Mouse (Mus musculus) adipocyte (in vitro differentiated cells): Measurements from ENCODE around the gene Bag6.

Source experiments
- DNase-seq: peaks from one replicate; pipeline ENCODE4 v3.0.0-alpha.2; 2016; ENCODE audit warnings: low spot score

Gene Bag6

DNA sequence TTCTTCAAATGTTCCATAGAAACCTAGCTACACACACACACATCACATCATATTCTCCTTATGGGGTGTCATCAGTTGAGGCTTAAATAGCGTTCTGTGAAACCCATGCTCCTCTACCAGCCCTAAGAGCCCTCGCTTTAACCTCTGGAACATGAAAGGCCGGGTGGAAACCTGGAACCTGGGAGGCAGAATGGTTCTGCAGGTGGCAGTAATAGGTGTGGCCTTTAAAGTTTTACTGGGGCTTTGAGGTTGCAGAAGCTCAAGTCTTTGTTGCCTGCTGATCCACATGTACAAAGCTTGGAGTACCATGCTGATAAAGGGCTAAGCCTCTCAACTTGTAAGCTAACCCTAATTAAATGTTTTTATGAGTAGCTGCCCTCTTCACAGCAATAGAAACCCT, 12.4 kb downstream of the Bag6 start:
- DNase-seq: no peak

DNA sequence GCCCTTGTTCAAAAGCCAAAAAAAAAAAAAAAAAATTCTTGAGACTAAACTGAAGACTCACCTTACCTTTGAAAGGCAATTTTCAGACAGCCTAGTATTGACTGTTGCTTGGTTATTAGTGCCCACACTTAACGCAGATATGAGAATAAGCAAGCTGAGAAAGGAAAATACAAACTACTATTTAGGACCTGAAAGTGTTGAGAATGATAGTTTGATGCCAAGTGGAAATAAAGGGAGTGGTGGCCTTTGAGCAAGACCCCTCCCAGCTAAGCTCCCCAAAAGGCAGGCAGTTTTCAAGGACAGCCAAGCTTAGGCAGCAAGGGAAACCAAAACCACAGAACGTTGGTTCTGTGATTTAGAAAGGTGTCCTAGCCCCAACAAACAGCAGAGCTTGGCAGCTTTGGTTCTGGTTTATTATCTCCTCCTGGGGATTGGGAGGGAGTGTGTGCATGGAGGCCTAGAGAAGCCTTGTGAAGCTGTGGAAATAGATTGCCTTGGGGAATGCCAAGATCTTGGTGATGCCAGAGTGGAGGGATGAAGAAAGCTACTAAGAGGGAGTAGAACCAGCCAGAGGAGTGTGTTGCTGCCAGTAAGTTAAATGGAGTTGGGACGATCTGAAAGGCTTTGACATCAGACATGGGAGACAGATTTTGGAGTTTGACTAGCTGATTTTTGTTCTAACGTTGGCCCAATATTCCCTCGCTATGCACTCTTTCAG, 13.1 kb downstream of the Bag6 start:
- peak; percentile 81 for DNase-seq

GRCm38 (mm10) chr17:35152121-35152520, 17.1 kb downstream of the Bag6 start:
- DNase-seq: no peak

DNA sequence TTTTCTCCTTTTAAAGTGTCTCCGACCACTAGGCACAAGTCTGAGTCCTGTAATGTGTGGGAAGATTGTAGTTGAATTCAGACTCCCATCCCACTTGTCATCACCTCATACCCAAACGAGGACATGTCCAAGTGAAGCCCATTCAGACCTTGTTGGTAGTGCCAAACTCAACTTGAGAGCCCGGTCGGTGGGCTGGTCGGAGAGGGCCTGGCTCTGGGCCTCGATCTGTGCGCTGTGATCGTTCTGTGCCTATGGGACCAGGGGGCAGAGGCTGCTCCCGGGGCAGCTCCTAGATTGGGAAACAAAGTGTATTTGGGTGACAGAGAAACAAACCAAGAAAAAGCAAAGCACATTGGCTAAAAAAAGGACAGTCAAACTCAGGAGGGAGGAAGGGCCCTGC, 18.1 kb downstream of the Bag6 start:
- no peak for DNase-seq

DNA sequence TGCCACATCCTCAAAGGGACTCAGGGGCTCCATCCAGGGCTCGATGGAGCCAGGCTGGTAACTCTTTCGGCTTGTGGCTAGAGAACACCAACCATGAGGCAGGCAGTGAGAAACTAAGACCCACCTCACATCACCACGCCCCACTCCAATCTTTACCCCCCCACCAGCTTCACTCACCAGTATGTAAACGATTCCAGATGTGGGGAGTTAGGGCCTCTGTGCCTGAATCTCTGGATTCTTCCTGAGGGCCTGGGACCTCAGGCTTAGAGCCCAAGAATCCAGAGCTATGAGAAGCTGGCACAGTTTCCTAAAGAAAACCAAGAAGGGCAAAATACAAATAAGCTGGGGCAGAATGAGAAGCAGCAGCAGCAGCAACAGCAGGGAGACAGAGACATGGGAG, 19.0 kb downstream of the Bag6 start:
- no peak for DNase-seq

- no peak for DNase-seq
Observed at GRCm38 (mm10) chr17:35154616-35155015, 19.6 kb downstream of the Bag6 start.

DNA sequence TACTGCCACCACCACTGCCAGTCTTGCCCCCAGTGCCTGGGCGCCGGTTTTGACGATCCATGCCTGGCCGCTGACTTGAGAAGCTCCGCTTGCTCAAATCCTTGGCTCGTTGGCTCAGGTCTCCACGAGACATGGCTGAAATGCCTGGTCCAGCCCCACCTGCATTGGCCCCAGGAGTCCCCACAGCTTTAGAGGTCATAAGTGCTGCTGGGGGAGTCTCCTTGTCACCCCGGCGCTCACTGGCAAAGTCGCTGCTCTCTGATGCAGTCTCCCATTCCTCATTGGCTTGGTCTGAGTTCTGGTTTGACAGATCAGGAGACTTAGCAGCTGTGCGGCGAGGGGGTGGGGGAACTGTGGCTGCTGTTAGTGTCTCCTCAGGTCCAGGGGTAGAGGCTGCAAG, 20.5 kb downstream of the Bag6 start:
- no peak for DNase-seq

DNA sequence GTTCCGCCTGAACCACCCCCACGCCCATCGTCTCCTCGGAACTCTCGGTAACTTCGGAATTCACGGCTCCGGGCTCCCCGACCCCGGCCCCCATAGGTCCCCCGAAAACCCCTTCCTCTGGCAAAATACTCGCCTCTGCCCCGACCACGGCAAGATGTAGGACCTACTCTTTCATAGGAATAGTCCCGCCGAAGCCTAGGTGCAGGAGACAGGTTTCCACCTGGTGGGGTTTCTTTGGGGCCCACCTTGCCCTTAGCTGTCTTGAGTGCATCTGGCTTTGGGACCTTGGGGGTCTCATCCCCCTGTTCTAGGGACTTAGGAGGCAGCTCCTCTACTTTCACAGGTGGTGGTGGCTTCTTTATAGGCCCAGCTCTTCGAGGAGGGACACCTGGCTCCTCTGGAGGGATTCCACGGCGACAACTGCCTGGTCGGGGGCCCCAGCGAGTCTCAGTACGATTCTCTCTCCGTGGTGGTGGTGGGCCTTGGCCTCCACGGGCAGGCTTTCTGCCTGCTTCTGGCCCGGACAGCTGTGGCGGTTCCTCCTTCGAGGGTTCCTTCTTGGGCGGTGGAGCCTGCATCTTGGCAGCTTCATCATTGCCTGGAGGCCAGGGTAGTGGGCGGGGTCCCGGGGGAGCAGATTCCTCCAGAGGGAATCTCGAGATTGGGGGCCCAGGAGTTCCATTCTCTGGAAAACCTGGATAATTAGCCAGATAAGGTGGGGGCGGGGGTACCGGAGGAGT, 21.7 kb downstream of the Bag6 start:
- DNase-seq: no peak

- no peak for DNase-seq
Observed at GRCm38 (mm10) chr17:35157254-35157653, 22.3 kb downstream of the Bag6 start.

DNA sequence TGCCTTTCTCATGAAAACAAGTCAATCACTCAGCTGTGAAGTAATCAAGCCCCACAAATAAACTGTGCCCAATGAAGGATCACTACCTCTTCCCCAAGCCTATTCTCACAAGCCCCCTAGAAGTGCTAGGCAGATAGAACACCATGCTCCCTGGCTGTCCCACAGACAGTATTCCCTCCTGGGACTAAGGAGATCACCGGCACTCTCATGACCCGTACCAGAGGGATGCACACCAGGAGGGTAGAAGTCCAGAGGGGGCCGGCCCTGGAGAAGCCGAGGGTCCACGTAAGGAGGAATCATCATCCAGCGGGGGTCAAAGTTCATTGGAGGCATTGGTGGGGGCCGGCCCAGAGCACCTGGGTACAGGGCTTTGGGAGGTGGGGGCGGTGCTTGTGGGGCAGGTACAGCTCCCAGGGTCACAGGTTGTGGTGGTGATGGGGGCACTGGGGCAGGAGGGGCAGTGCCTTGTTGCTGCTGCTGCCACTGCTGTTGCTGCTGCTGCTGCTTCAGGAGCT, 22.7 kb downstream of the Bag6 start:
- DNase-seq: no peak

- no peak for DNase-seq
Observed at GRCm38 (mm10) chr17:35158850-35159593, 24.0 kb downstream of the Bag6 start.

DNA sequence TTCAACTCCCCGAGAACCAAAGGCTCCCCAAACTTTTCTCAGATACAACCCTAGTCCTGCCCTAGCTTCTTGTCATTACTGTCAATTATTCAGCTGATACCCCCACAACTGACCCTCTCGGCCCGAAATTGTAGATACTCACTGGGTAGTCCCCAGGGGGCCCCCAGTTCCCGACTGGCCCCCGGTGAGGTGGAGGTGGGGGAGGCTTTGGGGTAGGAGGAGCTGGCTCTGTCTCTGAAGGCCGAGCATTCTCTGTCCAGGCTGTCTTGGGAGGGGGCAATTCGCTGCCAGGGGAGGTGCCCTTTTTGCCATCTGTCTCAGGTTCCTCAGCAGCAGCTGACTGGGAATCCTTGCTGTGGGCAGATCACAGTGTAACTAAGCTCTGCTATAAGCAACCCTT, 24.7 kb downstream of the Bag6 start:
- DNase-seq: no peak

GRCm38 (mm10) chr17:35161421-35161820, 26.4 kb downstream of the Bag6 start:
- DNase-seq: no peak

DNA sequence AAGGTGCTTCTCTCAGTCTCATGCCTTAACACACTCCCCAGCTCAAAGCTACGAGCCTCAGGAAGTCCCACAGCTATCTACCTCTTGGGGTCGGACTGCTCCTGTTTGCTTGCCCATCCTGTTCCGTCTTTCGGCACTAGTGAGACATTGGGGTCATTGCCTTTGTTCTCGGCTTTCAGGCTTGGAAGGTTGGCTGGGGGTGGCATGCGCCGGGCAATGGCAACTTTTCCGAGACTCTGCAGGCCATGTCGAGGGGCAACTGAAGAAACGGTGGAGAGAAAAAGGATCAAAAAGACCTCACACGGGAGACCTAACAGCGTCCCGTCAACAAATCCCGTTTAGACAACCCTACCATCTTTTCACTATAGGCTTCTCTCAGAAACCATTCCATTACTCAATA, 27.1 kb downstream of the Bag6 start:
- no peak for DNase-seq

- peak; percentile 39 for DNase-seq
Observed at GRCm38 (mm10) chr17:35162730-35163129, 27.8 kb downstream of the Bag6 start.

GRCm38 (mm10) chr17:35163326-35164081, 28.5 kb downstream of the Bag6 start:
- peak; percentile 52 for DNase-seq

DNA sequence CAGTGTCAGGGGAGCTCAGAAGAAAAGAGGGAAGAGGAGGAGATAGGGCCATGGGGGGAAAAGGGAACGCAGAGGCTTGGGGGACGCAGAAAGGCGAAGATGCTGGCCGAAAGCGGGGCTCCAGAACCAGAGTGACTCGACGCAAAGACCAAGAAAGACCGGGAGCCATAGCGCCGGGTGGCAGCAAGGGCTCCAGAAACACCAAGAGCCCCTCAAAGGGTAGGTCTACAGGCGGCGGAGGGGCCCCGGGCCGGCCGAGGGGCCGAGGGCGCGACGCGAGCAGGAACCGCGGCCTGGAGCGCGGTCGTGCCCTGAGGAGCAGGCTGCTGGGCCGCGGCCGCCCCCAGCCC, 29.2 kb downstream of the Bag6 start:
- peak; percentile 38 for DNase-seq

GRCm38 (mm10) chr17:35164568-35165450, 29.8 kb downstream of the Bag6 start, which contains the start of gene Prrc2a:
Prrc2a (minus strand) TSS chr17:35164897.
- DNase-seq: peak; percentile 100

DNA sequence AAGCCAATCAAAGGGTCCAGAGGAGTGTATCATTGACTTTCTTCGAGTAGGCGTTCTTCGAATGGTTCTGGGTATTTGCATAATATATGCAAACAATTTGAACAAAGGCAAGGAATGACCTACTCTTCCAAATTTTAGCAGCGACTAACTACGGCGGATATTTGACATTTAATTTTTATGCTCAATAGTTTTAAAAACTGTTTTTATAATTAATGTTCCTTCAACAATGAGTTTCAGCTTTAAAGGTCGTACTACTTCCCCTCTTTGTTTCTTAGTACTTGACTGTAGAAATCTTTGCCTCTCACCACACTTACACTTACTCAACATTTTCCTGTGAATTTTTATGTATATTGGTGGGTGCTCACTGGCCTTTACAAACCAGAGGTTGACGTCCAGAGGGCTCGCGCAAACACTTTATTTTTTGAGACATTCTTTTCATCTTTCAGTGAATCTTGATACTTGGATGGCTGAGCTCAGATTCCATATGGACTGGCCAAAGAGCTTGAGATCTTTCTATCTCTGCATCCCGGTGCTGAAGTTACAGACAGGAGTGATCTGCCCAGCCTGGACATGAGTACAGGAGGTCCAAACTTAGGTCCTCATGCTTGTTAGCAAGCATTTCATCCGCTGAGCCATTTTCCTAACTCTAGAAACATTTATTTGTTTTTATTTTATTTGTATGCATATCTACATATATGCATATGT, 30.6 kb downstream of the Bag6 start:
- peak; percentile 32 for DNase-seq

DNA sequence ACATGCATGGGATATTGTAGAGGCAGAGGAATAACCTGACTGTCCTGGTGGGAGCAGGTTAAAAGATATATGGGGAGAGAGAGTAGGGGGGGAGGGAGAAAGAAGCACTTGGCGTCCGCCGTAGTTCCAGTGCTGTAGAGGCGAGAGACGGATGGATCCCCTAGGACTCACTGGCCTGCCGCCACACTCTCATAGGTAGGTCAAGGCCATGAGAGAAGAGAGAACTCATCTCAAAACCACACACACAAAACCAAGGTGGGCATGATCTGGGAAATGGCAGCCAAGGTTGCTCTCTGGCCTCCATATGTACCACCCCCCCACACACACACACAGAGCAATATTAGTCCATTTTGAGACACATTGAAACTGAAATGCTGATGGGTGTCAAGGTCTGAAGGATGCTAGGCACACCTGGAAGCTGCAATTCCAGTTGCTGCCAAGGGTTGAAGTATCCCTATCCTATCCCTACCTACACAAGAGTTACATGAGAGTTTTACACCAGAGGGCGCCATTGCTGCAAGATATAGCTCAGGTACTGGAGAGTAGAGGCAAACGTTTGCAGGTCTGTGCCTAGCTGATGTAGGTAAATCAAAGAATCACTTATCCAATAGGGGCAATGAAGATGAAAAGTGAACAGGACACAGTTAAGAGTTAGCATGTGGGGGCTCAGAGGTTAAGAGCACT, 31.5 kb downstream of the Bag6 start:
- DNase-seq: peak; percentile 62
